Mouse (Mus musculus): Measurements from ENCODE around the gene Gm19410. TPM values are rescaled to one million over a fixed set of nuclear protein-coding genes. Genes with fewer than 3 reads are reported as not detected.

Gene Gm19410
- polyA plus RNA-seq (2014; fragmentation: Nextera tagmentation; extraction: Ambion mirVana): 0.03 and 0.05 TPM in 2 replicates

GRCm38 (mm10) chr8:35765499-35766193 is at the start of gene Gm19410:
TSS of gene Gm19410 (plus strand) at chr8:35765790.
- 3% methylated on average over 35 of the region's 35 CpGs for WGBS
- Histone ChIP-seq H3K4me1 (replicated peaks; ENCODE audit: control insufficient read depth, insufficient read depth, low read length) (no peaks in the 10 kb centered on the region), H3K4me3 (ENCODE audit: low read depth, low read length) (peak within 1 kb of the TSS; percentile 39), H3K27me3 (replicated peaks; ENCODE audit: control insufficient read depth, insufficient read depth, low read length) (peaks cover 27% of the 10 kb centered on the region), H3K4me2 (peak within 1 kb of the TSS; percentile 63), H3K36me3 (ENCODE audit: control insufficient read depth, insufficient read depth, low read length) (no peaks in the 10 kb centered on the region), H3K9me3 (ENCODE audit: control insufficient read depth, low read length) (no peaks in the 10 kb centered on the region), H3K9ac (ENCODE audit: low read depth, low read length) (no peak within 1 kb of the TSS), H3K27ac (ENCODE audit: low read depth, low read length) (no peak within 1 kb of the TSS)
- DNase-seq (ENCODE audit: low spot score) (peak; percentile 38), ATAC-seq (replicated peaks; ENCODE audit: low FRiP score) (no peak)

- 53% methylated on average over 3 of the region's 3 CpGs for WGBS
These were observed 34.8 kb upstream of the Gm19410 start for GRCm38 (mm10) chr8:35730776-35731175.

GRCm38 (mm10) chr8:35735438-35735837 is 30.2 kb upstream of the Gm19410 start:
- no peak overlapping the region for H3K27ac ChIP-seq (ENCODE audit: low read depth, low read length)
- H3K4me3 ChIP-seq (ENCODE audit: low read depth, low read length): no peak overlapping the region
- no peaks in the 10 kb centered on the region for H3K27me3 ChIP-seq (replicated peaks; ENCODE audit: control insufficient read depth, insufficient read depth, low read length)
- H3K9ac ChIP-seq (ENCODE audit: low read depth, low read length): no peak overlapping the region
- no peak overlapping the region for H3K4me2 ChIP-seq
- H3K4me1 ChIP-seq (replicated peaks; ENCODE audit: control insufficient read depth, insufficient read depth, low read length): no peaks in the 10 kb centered on the region
- H3K9me3 ChIP-seq (ENCODE audit: control insufficient read depth, low read length): no peaks in the 10 kb centered on the region
- WGBS: 67% methylated on average over 3 of the region's 3 CpGs
- H3K36me3 ChIP-seq (ENCODE audit: control insufficient read depth, insufficient read depth, low read length): no peaks in the 10 kb centered on the region
- DNase-seq (ENCODE audit: low spot score) (no peak), ATAC-seq (replicated peaks; ENCODE audit: low FRiP score) (no peak)

More at GRCm38 (mm10) chr8:35730776-35731175, 34.8 kb upstream of the Gm19410 start:
- Histone ChIP-seq H3K4me1 (replicated peaks; ENCODE audit: control insufficient read depth, insufficient read depth, low read length) (no peaks in the 10 kb centered on the region), H3K36me3 (ENCODE audit: control insufficient read depth, insufficient read depth, low read length) (no peaks in the 10 kb centered on the region), H3K9ac (ENCODE audit: low read depth, low read length) (no peak overlapping the region), H3K27me3 (replicated peaks; ENCODE audit: control insufficient read depth, insufficient read depth, low read length) (no peaks in the 10 kb centered on the region), H3K4me2 (no peak overlapping the region), H3K27ac (ENCODE audit: low read depth, low read length) (no peak overlapping the region), H3K9me3 (ENCODE audit: control insufficient read depth, low read length) (no peaks in the 10 kb centered on the region), H3K4me3 (ENCODE audit: low read depth, low read length) (no peak overlapping the region)
- DNase-seq (ENCODE audit: low spot score) (no peak), ATAC-seq (replicated peaks; ENCODE audit: low FRiP score) (no peak)

- DNase-seq (ENCODE audit: low spot score): no peak
- no peaks in the 10 kb centered on the region; the same call in 1 of the 2 replicates for H3K27me3 ChIP-seq (replicated peaks; ENCODE audit: control insufficient read depth, insufficient read depth, low read length)
These were observed 9.4 kb upstream of the Gm19410 start for GRCm38 (mm10) chr8:35756202-35756601.

GRCm38 (mm10) chr8:35765020-35765419 is 570 bp upstream of the Gm19410 start:
- ATAC-seq (replicated peaks; ENCODE audit: low FRiP score) (no peak), DNase-seq (ENCODE audit: low spot score) (no peak)
- H3K4me3 ChIP-seq (ENCODE audit: low read depth, low read length): peak overlapping the region; percentile 39
- no peaks in the 10 kb centered on the region for H3K9me3 ChIP-seq (ENCODE audit: control insufficient read depth, low read length)
- no peaks in the 10 kb centered on the region for H3K36me3 ChIP-seq (ENCODE audit: control insufficient read depth, insufficient read depth, low read length)
- H3K4me1 ChIP-seq (replicated peaks; ENCODE audit: control insufficient read depth, insufficient read depth, low read length): no peaks in the 10 kb centered on the region
- peaks cover 27% of the 10 kb centered on the region for H3K27me3 ChIP-seq (replicated peaks; ENCODE audit: control insufficient read depth, insufficient read depth, low read length)
- WGBS: 7% methylated on average over 9 of the region's 9 CpGs
- H3K27ac ChIP-seq (ENCODE audit: low read depth, low read length): no peak overlapping the region
- no peak overlapping the region for H3K9ac ChIP-seq (ENCODE audit: low read depth, low read length)
- peak overlapping the region; percentile 63 for H3K4me2 ChIP-seq

More at GRCm38 (mm10) chr8:35756202-35756601, 9.4 kb upstream of the Gm19410 start:
- no peak overlapping the region for H3K4me2 ChIP-seq
- no peaks in the 10 kb centered on the region for H3K36me3 ChIP-seq (ENCODE audit: control insufficient read depth, insufficient read depth, low read length)
- no peaks in the 10 kb centered on the region for H3K4me1 ChIP-seq (replicated peaks; ENCODE audit: control insufficient read depth, insufficient read depth, low read length)
- no peak for ATAC-seq (replicated peaks; ENCODE audit: low FRiP score)
- WGBS: 80% methylated on average over 5 of the region's 5 CpGs
- no peak overlapping the region for H3K27ac ChIP-seq (ENCODE audit: low read depth, low read length)
- H3K4me3 ChIP-seq (ENCODE audit: low read depth, low read length): no peak overlapping the region
- no peaks in the 10 kb centered on the region for H3K9me3 ChIP-seq (ENCODE audit: control insufficient read depth, low read length)
- no peak overlapping the region for H3K9ac ChIP-seq (ENCODE audit: low read depth, low read length)

- no peak overlapping the region for H3K4me2 ChIP-seq
- H3K4me3 ChIP-seq (ENCODE audit: low read depth, low read length): no peak overlapping the region
- ATAC-seq (replicated peaks; ENCODE audit: low FRiP score) (no peak), DNase-seq (ENCODE audit: low spot score) (no peak)
- H3K4me1 ChIP-seq (replicated peaks; ENCODE audit: control insufficient read depth, insufficient read depth, low read length): no peaks in the 10 kb centered on the region
- H3K36me3 ChIP-seq (ENCODE audit: control insufficient read depth, insufficient read depth, low read length): no peaks in the 10 kb centered on the region
- no peaks in the 10 kb centered on the region for H3K27me3 ChIP-seq (replicated peaks; ENCODE audit: control insufficient read depth, insufficient read depth, low read length)
- 55% methylated on average over 7 of the region's 7 CpGs for WGBS
- H3K9ac ChIP-seq (ENCODE audit: low read depth, low read length): no peak overlapping the region
- no peaks in the 10 kb centered on the region for H3K9me3 ChIP-seq (ENCODE audit: control insufficient read depth, low read length)
- H3K27ac ChIP-seq (ENCODE audit: low read depth, low read length): no peak overlapping the region
These were observed 7.9 kb downstream of the Gm19410 start for GRCm38 (mm10) chr8:35773508-35773907.

Small RNA genes within 50 kb of the gene (microRNA-seq; reads per million reads assigned to microRNA genes)
- gene Gm44474 (ENCODE audit: borderline number of aligned reads): not detected

Measured in liver, embryonic 11.5 days (tissue).